In the genomic region with DNA sequence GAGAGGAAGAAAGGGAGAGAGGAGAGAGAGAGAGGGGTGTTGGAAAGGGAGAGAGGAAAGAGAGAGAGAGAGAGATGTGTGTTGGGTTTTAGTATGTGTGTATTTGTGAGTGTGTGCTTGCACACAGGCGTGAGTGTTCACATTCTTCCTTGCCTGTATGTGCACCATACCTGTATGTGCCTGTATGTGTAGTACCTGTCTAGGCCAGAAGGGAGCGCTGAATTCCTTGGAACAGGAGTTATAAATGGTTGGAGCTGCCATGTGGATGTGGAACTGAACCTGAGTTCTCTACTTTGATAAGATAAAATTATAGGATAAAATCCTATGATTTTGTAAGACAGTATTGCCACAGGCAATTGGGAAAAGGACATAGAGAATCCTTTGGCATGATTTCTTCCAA, we compare ENCODE assay signal across 13 mouse cellular contexts.
DNase-seq lines count a peak whose midpoint lies in the region; ATAC-seq and TF ChIP-seq lines count a peak whose summit lies in the region.
"Had no signal": no experiment of that assay in that cellular context is flagged by ENCODE, and none has a peak within 500 bp of the region (broad histone marks: within the 10 kb centered on the region; RNA-seq: fewer than 3 reads in every experiment).

No protein-coding gene starts in this region.

- H3K4me3 ChIP-seq in intestine, embryonic 14.5 days (ENCODE audit: low read depth, low read length), result no peak overlapping the region
- H3K4me3 ChIP-seq in intestine, embryonic 16.5 days (ENCODE audit: low read length), result no peak overlapping the region
- H3K4me3 ChIP-seq in midbrain, postnatal 0 days (ENCODE audit: low read depth, low read length), result no peak overlapping the region
- no peak overlapping the region for H3K4me3 ChIP-seq in midbrain, embryonic 16.5 days (ENCODE audit: low read depth, low read length)
- H3K4me3 ChIP-seq: embryonic facial prominence, embryonic 13.5 days; neural tube, embryonic 12.5 days had no signal

- no peak overlapping the region for H3K9ac ChIP-seq in intestine, embryonic 14.5 days (ENCODE audit: low read length)
- H3K9ac ChIP-seq in intestine, embryonic 16.5 days (ENCODE audit: low read depth, low read length), result no peak overlapping the region
- H3K9ac ChIP-seq in midbrain, postnatal 0 days (replicated peaks; ENCODE audit: low read length, poor library complexity, severe bottlenecking), result no peak overlapping the region
- H3K9ac ChIP-seq in midbrain, embryonic 16.5 days (ENCODE audit: low read depth, low read length), result no peak overlapping the region
- H3K9ac ChIP-seq: embryonic facial prominence, embryonic 13.5 days; neural tube, embryonic 12.5 days had no signal

- no peaks in the 10 kb centered on the region for H3K4me1 ChIP-seq in intestine, embryonic 14.5 days (replicated peaks; ENCODE audit: control insufficient read depth, insufficient read depth, low read length)
- no peaks in the 10 kb centered on the region for H3K4me1 ChIP-seq in intestine, embryonic 16.5 days (ENCODE audit: control insufficient read depth, insufficient read depth, low read length)
- H3K4me1 ChIP-seq in midbrain, postnatal 0 days (ENCODE audit: insufficient read depth, low read length), result no peaks in the 10 kb centered on the region
- H3K4me1 ChIP-seq in midbrain, embryonic 16.5 days (ENCODE audit: control insufficient read depth, insufficient read depth, low read length), result no peaks in the 10 kb centered on the region
- H3K4me1 ChIP-seq: embryonic facial prominence, embryonic 13.5 days; neural tube, embryonic 12.5 days had no signal

- H3K4me2 ChIP-seq in intestine, embryonic 14.5 days (ENCODE audit: low read length), result no peak overlapping the region
- no peak overlapping the region for H3K4me2 ChIP-seq in intestine, embryonic 16.5 days (ENCODE audit: low read depth, low read length)
- H3K4me2 ChIP-seq in midbrain, postnatal 0 days (ENCODE audit: low read depth, low read length, poor library complexity, severe bottlenecking), result no peak overlapping the region
- H3K4me2 ChIP-seq in midbrain, embryonic 16.5 days (ENCODE audit: low read length), result no peak overlapping the region
- H3K4me2 ChIP-seq: embryonic facial prominence, embryonic 13.5 days; neural tube, embryonic 12.5 days had no signal

- DNase-seq in intestine, embryonic 14.5 days (ENCODE audit: low spot score), result peak; percentile 51
- no peak for DNase-seq in midbrain, postnatal 0 days (ENCODE audit: low spot score)
- peak; percentile 20 for DNase-seq in NIH3T3 (ENCODE audit: low read depth)
- peak; percentile 18 for DNase-seq in naive thymus-derived CD4-positive, alpha-beta T cell, adult 2 months (ENCODE audit: low read depth)
- no peak for DNase-seq in spleen, postnatal 4 days (ENCODE audit: low spot score in 2 of 2)
- DNase-seq: kidney, postnatal 10 days; left cerebral cortex, postnatal 4 days; thymus, adult 2 months had no signal

- no peaks in the 10 kb centered on the region for H3K36me3 ChIP-seq in intestine, embryonic 14.5 days (ENCODE audit: control insufficient read depth, insufficient read depth, low read length)
- H3K36me3 ChIP-seq in intestine, embryonic 16.5 days (ENCODE audit: control insufficient read depth, insufficient read depth, low read length), result no peaks in the 10 kb centered on the region
- no peaks in the 10 kb centered on the region for H3K36me3 ChIP-seq in midbrain, postnatal 0 days (ENCODE audit: insufficient read depth, low read length)
- H3K36me3 ChIP-seq in midbrain, embryonic 16.5 days (ENCODE audit: control insufficient read depth, insufficient read depth, low read length), result no peaks in the 10 kb centered on the region
- H3K36me3 ChIP-seq: embryonic facial prominence, embryonic 13.5 days; neural tube, embryonic 12.5 days had no signal

- 59% methylated on average over 2 of the region's 2 CpGs for WGBS in intestine, embryonic 14.5 days
- WGBS in intestine, embryonic 16.5 days, result 39% methylated on average over 2 of the region's 2 CpGs
- WGBS in midbrain, postnatal 0 days, result 48% methylated on average over 2 of the region's 2 CpGs
- 44% methylated on average over 2 of the region's 2 CpGs for WGBS in midbrain, embryonic 16.5 days

- 0 out of 2 replicates have a peak, but pooled peaks cover 3% of the 10 kb centered on the region for H3K9me3 ChIP-seq in intestine, embryonic 14.5 days (ENCODE audit: control insufficient read depth, low read length)
- H3K9me3 ChIP-seq in intestine, embryonic 16.5 days (ENCODE audit: control insufficient read depth, low read length), result no peaks in the 10 kb centered on the region
- H3K9me3 ChIP-seq in midbrain, postnatal 0 days (ENCODE audit: low read length), result no peaks in the 10 kb centered on the region
- H3K9me3 ChIP-seq in midbrain, embryonic 16.5 days (replicated peaks; ENCODE audit: control insufficient read depth, low read length, poor library complexity, severe bottlenecking), result no peaks in the 10 kb centered on the region; the same call in 1 of the 2 replicates
- H3K9me3 ChIP-seq: neural tube, embryonic 12.5 days had no signal

- no peak overlapping the region for H3K27ac ChIP-seq in intestine, embryonic 14.5 days (ENCODE audit: low read depth)
- H3K27ac ChIP-seq in intestine, embryonic 16.5 days (ENCODE audit: low read length), result no peak overlapping the region
- H3K27ac ChIP-seq in midbrain, postnatal 0 days (ENCODE audit: low read depth, low read length), result no peak overlapping the region
- no peak overlapping the region for H3K27ac ChIP-seq in midbrain, embryonic 16.5 days (ENCODE audit: low read length)
- H3K27ac ChIP-seq: embryonic facial prominence, embryonic 13.5 days; neural tube, embryonic 12.5 days had no signal

- H3K27me3 ChIP-seq in intestine, embryonic 14.5 days (replicated peaks; ENCODE audit: control insufficient read depth, insufficient read depth, low read length), result no peaks in the 10 kb centered on the region
- no peaks in the 10 kb centered on the region for H3K27me3 ChIP-seq in intestine, embryonic 16.5 days (replicated peaks; ENCODE audit: control insufficient read depth, insufficient read depth, low read length)
- H3K27me3 ChIP-seq in midbrain, postnatal 0 days (ENCODE audit: insufficient read depth, low read length), result no peaks in the 10 kb centered on the region
- no peaks in the 10 kb centered on the region for H3K27me3 ChIP-seq in midbrain, embryonic 16.5 days (ENCODE audit: control insufficient read depth, insufficient read depth, low read depth, low read length)
- H3K27me3 ChIP-seq: embryonic facial prominence, embryonic 13.5 days; neural tube, embryonic 12.5 days had no signal

- no peak for ATAC-seq in intestine, embryonic 14.5 days (replicated peaks; ENCODE audit: low FRiP score, low TSS enrichment, low read depth)
- no peak for ATAC-seq in intestine, embryonic 16.5 days
- ATAC-seq in midbrain, postnatal 0 days (ENCODE audit: low FRiP score), result no peak
- ATAC-seq in midbrain, embryonic 16.5 days, result no peak
- ATAC-seq: activated CD4-positive, CD25-positive, alpha-beta regulatory T cell, adult 4 months had no signal

- TF ChIP-seq CTCF in midbrain, postnatal 0 days (IDR thresholded peaks at IDR 0.05), result peak; percentile 56

Comparison
In these comparisons a context has a peak if more than half of its experiments do, and no peak if none do; other contexts are left out.
1. DNase-seq: peak in intestine, embryonic 14.5 days (single experiment), NIH3T3 (single experiment) and naive thymus-derived CD4-positive, alpha-beta T cell, adult 2 months (single experiment); none in midbrain, postnatal 0 days (single experiment) and spleen, postnatal 4 days (0 of 2).